Mouse (Mus musculus): Measurements from ENCODE around the gene Lmcd1.

- TF ChIP-seq CTCF (IDR thresholded peaks at IDR 0.05; ENCODE audit: low read depth, low read length) = no peak
- TF ChIP-seq POLR2A (IDR thresholded peaks at IDR 0.05; ENCODE audit: borderline replicate concordance, low read depth, low read length) = no peak
Observed at GRCm38 (mm10) chr6:112273501-112274205, at the start of gene Lmcd1.
